Mouse (Mus musculus): ENCODE results near the gene Sohlh1.
A peak's percentile ranks its signal among the peaks of the same experiment; 100 is the strongest.

The Sohlh1 gene

DNA sequence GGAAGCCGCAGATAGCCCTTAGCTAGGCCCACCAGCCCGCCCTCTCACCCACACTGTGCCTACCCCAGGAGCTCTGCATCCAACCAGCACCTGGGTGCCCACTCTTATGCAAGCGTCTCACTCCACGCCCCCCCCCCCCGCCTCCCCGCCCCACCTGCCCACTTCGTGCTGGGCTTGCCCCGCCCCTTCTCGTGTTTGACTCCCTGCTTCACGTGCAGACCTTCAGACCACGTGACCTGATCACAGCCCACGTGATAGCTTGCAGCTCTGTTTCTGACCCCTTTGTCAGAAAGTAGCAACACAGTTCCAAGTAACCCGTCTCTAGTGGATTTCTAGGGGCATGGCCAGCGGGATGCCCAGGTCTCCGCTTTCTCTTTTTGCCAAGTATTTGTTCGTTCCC is at the start of gene Sohlh1:
Gene Sohlh1 (minus strand): TSS at position 23 of the 400 bp plus-strand sequence.
- DNase-seq = no peak

DNA sequence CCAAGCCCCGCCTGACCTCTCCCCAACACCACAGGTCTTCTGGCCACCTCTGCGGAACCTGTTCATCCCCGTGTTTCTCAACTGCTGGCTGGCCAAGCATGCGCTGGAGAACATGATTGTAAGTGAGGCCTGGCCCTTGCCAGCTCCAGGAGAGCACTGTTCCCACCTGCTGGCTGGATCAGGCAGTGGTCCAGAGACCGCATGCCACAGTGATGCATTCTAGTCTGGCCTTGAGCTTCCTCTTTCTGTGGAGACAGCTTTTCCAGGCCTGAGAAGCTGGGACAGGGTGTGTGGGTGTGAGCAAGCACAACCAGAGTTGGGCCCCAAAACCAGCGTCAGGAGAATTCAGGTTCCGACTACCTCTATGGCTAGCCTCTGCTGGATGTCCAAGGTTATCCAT is 45.4 kb upstream of the Sohlh1 start:
- no peak for DNase-seq

DNA sequence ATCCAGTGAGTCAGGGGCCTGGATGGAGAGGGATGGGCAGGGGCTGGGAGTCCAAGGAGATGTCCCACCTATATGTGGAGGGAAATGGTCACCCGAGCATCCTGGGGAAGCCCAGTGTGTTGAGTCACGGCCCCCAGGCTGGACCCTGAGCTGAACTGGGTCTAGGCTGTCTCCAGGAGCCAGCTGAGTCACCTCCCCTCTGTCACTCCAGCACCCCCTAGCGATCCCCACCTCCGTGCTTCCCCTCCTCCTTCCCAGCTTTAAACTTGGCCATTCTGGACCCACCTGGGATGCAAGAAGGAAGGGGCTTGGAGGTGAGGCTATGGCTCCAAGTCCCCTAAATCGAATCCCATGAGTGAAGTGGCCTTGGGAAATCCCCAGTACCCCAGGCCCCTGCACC is 41.1 kb upstream of the Sohlh1 start:
- no peak for DNase-seq

- DNase-seq = no peak
Observed at GRCm38 (mm10) chr2:25887226-25887625, 40.2 kb upstream of the Sohlh1 start.

GRCm38 (mm10) chr2:25884756-25885155 is 37.7 kb upstream of the Sohlh1 start:
- no peak for DNase-seq

DNA sequence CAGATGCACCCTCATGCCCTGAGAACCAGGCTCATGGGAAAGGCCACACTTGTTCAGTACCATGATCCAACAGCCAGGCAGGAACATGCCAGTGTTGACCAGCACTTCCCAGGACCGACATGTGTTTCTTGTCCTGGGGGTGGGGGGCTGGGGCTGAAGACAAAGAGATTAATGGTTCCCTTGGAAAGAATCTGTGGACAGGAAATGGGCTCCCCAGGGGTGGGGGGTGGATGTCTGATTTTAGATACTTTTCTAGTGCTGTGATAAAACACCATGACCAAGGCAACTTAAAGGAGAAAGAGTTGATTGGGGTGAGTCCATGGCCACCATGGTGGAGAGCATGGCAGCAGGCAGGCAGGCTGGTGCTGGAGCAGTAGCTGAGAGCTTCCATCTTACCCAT is 35.2 kb upstream of the Sohlh1 start:
- no peak for DNase-seq

DNA sequence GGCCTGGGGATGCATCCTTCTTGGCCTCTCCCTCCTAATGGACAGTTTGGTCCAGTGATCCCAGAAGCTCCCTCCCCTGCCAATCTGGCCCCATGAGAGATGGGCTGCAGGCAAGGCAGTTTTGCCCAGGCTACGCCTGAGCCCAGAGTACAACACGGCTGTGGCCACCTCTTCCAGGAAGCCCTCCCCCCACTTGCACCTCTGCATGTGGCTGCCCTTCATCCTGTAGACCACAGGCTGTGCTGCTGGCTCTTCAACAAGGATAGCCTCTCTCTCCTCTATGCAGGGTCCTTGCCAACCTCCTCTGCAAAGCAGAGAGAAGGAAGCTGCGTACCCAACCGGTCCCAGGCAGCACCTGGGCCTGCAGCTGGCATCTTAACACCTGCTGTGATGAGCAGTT is 32.0 kb upstream of the Sohlh1 start:
- DNase-seq = no peak

DNA sequence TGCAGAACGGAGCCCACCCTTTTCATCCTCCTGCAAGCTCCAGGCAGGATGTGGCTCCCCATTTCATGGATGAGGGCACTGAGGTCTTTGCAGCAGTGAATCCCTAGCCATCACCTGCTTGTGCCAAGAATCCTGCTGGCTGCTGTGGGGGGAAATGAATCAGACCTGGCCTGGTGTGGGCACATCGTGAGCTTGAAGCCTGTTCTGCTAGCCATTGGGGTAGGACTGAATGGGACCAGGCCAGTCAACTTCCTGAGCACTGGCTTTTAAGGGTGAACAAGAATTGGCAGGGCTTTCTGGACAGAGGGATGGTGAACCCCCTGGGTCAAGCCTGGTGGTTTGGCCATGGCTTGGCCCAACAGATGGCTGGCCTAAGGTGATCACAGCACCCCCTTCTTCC is 31.5 kb upstream of the Sohlh1 start:
- DNase-seq = no peak

DNA sequence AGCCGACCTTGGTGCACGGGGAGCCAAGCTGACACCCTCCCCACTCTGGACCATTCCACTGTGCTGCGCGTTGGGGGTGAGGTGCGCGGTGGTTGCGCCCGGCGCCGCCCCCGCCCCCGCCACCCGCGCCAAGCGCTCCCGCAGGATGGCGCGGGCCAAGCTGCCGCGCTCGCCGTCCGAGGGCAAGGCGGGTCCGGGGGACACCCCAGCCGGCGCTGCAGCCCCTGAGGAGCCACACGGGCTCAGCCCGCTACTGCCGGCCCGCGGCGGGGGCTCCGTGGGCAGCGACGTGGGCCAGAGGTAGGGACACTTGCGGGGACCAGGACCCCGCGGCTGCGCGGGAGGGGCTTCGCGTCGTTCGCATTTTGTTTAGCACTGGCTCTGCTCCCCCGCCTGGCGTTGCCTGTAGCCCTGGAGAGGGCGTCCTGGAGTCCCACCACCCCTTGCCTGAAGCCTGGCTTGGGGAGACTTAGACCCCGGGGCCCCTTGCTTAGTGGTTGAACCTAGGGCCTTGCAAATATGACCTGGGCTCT is 30.8 kb upstream of the Sohlh1 start:
- peak; percentile 20 for DNase-seq

- no peak for DNase-seq
Observed at GRCm38 (mm10) chr2:25877250-25877735, 30.2 kb upstream of the Sohlh1 start.

DNA sequence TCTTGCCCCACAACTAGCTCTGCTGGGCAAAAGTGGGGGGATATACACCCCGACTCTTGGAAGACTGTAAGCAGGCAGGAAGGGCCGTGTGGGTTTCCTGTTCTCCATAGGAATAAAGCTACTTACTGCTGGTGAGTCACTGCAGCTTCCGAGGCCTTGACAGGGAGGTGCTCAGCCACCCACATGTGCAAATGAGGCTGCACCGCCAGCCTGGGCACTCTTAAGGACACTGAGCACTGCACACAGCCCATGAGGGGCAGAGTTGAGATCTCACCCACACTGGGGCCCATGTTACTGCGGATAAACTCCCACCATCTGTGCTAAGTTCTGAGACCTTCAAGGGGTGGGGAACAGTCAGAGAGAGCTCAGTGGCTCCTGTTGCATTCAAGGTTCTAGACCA is 19.6 kb upstream of the Sohlh1 start:
- no peak for DNase-seq

- DNase-seq = peak; percentile 11
Observed at GRCm38 (mm10) chr2:25865412-25865811, 18.4 kb upstream of the Sohlh1 start.

DNA sequence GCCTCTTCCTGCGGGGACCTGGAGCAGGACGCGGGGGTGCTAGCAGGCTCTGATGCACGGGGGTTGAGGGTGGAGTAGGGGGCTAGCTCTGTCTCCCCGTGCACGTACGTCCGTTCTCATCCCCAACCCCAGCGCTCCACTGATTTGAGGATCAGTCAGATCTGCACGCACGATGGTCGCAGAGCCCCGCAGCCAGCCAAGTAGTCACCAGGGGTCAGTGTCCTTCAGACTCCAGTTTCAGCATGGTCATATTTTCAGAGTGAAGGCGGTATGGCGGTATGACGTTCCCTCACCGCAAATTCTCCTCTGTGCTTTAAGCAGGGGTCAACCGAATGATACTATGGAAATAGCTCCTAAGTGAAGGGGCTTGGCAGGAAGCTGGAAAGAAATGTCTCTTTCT is 17.2 kb upstream of the Sohlh1 start:
- peak; percentile 30 for DNase-seq

GRCm38 (mm10) chr2:25863337-25864131 is 16.5 kb upstream of the Sohlh1 start, which contains the start of gene Kcnt1:
TSS of gene Kcnt1 (plus strand) at chr2:25863734.
- peak; percentile 71 for DNase-seq

DNA sequence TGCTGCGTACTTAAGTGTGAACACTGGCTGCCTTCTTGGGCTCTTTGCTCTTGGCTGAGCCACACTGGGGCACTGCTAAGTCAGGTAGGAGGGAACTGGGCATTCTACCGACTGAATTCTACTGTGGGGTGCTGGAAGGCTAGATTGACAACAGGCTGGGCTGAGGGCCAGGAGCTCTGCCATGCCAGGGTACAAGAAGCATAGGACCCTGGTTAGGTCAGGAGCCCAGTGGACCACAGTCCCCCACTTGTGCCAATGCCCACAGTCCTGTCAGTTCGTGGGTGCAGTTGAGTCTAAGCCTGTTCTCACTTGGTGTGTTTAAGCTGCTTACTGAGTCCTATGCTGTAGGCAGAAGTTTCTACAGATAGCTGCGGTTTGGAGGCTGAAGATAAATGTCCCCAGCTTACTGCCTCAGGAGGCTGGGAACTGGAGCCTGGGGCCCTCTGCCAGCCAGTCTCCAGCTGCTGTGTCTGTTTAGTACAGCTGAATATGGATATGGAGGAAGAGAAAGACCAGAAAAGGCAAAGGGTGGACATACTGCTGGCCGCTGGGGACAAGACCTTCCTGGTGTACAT is 15.7 kb upstream of the Sohlh1 start:
- no peak for DNase-seq

- no peak for DNase-seq
Observed at GRCm38 (mm10) chr2:25862038-25862437, 15.0 kb upstream of the Sohlh1 start.

GRCm38 (mm10) chr2:25859891-25860290 is 12.8 kb upstream of the Sohlh1 start:
- DNase-seq = no peak

DNA sequence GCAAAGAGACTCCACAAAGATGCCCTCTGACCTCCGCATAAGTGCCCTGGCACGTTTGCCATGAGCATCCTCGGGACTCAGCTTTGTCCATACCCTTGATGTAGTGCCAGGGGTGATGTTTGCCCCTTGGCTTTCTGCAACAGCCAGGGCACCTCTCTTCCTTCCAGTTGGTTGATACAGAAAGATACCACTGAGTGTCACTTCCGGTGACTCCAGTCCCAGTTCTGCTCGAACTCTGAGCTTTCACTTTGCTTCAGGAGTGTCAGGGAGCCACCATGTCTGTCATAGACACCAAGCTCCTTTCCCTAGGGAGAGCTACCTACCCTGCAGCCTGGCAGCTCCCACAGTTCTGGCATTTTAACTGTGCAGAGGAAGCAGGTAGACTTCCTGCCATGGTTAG is 7.0 kb upstream of the Sohlh1 start:
- no peak for DNase-seq

DNA sequence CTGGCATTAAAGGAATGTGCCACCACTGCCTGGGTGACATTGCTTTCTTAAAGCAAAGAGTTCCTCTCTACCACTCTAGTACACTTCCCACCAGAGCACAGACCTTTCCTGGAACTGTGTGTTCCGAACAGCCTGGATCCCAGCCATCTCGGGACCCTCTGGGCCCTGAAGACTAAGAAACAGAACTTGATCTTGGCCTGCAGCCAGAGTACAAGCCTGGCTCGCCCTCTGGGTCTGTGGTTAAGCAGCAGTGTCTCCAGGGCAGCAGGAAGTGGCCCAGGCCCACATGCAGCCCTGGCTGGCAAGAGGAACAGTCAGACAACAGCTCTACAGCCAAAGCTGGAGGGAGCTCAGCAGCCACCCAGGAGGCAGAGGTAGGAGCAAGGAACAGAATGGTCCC is 5.6 kb upstream of the Sohlh1 start:
- no peak for DNase-seq

DNA sequence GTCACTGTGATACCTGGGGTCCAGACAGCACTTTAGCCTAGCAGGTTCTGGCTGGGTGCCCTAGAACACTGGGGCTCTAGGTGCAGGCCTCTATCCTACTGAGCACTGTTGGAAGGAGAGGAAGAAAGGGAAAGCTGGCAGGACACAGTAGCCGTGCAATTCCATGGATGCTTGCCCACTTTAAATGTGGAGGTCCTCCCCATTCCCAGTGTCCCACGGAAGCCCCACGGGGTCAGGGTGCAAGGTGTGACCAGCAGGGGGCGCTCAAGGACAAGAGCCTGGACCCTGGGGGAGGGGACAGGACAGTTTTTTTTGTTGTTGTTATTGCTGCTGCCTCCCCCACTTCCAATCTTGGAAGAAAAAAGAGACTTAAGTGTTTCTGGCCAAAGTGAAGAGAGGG is 3.3 kb upstream of the Sohlh1 start:
- peak; percentile 49 for DNase-seq

DNA sequence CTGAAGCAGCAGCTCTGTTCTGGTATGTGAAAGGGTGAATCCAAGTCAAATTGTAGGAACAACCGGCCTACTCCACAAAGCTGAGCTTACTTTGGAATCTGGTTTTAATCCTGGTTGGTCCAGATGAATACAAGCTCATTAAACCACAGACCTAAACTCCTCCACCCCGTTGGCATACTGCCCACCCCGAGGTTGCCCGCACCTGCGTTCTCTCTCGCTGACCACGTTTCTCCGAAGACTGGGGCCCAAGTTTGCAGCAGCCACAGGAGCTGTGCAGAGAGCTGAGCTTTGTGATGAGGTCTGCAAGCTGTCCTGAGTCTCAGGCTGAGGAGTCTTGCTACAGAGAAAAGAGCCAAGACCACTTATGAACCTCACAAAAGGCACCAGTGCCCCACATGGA is 532 bp downstream of the Sohlh1 start:
- DNase-seq = no peak

- DNase-seq = no peak
Observed at GRCm38 (mm10) chr2:25844097-25844496, 3.0 kb downstream of the Sohlh1 start.

DNA sequence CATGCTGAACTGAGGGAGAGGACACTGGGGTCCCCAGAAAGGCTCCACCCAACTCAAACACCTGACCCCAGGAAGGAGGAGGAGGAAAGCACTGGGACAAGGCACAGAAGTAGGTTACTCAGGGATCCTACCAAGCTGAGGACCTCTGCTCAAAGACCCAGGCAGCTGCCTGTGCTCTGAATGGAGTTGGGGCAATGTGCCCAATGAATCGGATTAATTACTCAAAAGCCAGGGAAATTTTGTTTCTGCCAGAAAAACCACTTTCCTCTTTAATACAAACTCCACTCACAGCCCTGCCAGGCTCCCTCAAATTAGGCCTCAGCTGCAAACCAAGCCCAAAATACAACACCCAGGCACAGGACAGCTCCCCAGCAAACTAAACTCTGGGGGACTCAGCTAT is 4.3 kb downstream of the Sohlh1 start:
- DNase-seq = no peak

- no peak for DNase-seq
Observed at GRCm38 (mm10) chr2:25842161-25842560, 4.9 kb downstream of the Sohlh1 start.

Measured in embryo, embryonic 11 days (tissue).